Mouse (Mus musculus): ENCODE results near the gene Stt3b. TPM values are rescaled to one million over a fixed set of nuclear protein-coding genes. Genes with fewer than 3 reads are reported as not detected.

Gene Stt3b
- total RNA-seq, 1 experiment from 2014 or later = 91.5 TPM

- ATAC-seq (replicated peaks; ENCODE audit: low read depth, poor library complexity, severe bottlenecking) = no peak
These were observed 9.9 kb upstream of the Stt3b start for GRCm38 (mm10) chr9:115320156-115320555.

- ATAC-seq (replicated peaks; ENCODE audit: low read depth, poor library complexity, severe bottlenecking) = no peak
These were observed 8.6 kb upstream of the Stt3b start for GRCm38 (mm10) chr9:115318621-115319375.

GRCm38 (mm10) chr9:115317049-115317448, 6.8 kb upstream of the Stt3b start:
- no peak; the same call in 1 of the 2 replicates for ATAC-seq (replicated peaks; ENCODE audit: low read depth, poor library complexity, severe bottlenecking)

GRCm38 (mm10) chr9:115314556-115314955, 4.3 kb upstream of the Stt3b start:
- ATAC-seq (replicated peaks; ENCODE audit: low read depth, poor library complexity, severe bottlenecking) = no peak

- no peak for ATAC-seq (replicated peaks; ENCODE audit: low read depth, poor library complexity, severe bottlenecking)
These were observed 3.6 kb upstream of the Stt3b start for GRCm38 (mm10) chr9:115313830-115314229.

GRCm38 (mm10) chr9:115311223-115311520, 951 bp upstream of the Stt3b start:
- ATAC-seq (replicated peaks; ENCODE audit: low read depth, poor library complexity, severe bottlenecking) = no peak

- ATAC-seq (replicated peaks; ENCODE audit: low read depth, poor library complexity, severe bottlenecking) = peak; percentile 66
These were observed 260 bp downstream of the Stt3b start for GRCm38 (mm10) chr9:115309977-115310345.

- no peak for ATAC-seq (replicated peaks; ENCODE audit: low read depth, poor library complexity, severe bottlenecking)
These were observed 745 bp downstream of the Stt3b start for GRCm38 (mm10) chr9:115309381-115309971.

- no peak for ATAC-seq (replicated peaks; ENCODE audit: low read depth, poor library complexity, severe bottlenecking)
These were observed 1.3 kb downstream of the Stt3b start for GRCm38 (mm10) chr9:115308941-115309380.

GRCm38 (mm10) chr9:115308401-115308800, 1.8 kb downstream of the Stt3b start:
- ATAC-seq (replicated peaks; ENCODE audit: low read depth, poor library complexity, severe bottlenecking) = no peak

GRCm38 (mm10) chr9:115306202-115306601, 4.0 kb downstream of the Stt3b start:
- no peak for ATAC-seq (replicated peaks; ENCODE audit: low read depth, poor library complexity, severe bottlenecking)

- ATAC-seq (replicated peaks; ENCODE audit: low read depth, poor library complexity, severe bottlenecking) = no peak
These were observed 6.1 kb downstream of the Stt3b start for GRCm38 (mm10) chr9:115304149-115304548.

GRCm38 (mm10) chr9:115301593-115301992, 8.6 kb downstream of the Stt3b start:
- ATAC-seq (replicated peaks; ENCODE audit: low read depth, poor library complexity, severe bottlenecking) = 0 out of 2 replicates have a peak, but pooled peaks have one; percentile 1

- ATAC-seq (replicated peaks; ENCODE audit: low read depth, poor library complexity, severe bottlenecking) = peak; percentile 61
These were observed 9.1 kb downstream of the Stt3b start for GRCm38 (mm10) chr9:115301002-115301579.

- no peak for ATAC-seq (replicated peaks; ENCODE audit: low read depth, poor library complexity, severe bottlenecking)
These were observed 13.5 kb downstream of the Stt3b start for GRCm38 (mm10) chr9:115296738-115297137.

GRCm38 (mm10) chr9:115293920-115294594, 16.2 kb downstream of the Stt3b start:
- 0 out of 2 replicates have a peak, but pooled peaks have one; percentile 36 for ATAC-seq (replicated peaks; ENCODE audit: low read depth, poor library complexity, severe bottlenecking)

GRCm38 (mm10) chr9:115287774-115288434, 22.3 kb downstream of the Stt3b start:
- ATAC-seq (replicated peaks; ENCODE audit: low read depth, poor library complexity, severe bottlenecking) = no peak

GRCm38 (mm10) chr9:115284385-115284784, 25.8 kb downstream of the Stt3b start:
- no peak for ATAC-seq (replicated peaks; ENCODE audit: low read depth, poor library complexity, severe bottlenecking)

- ATAC-seq (replicated peaks; ENCODE audit: low read depth, poor library complexity, severe bottlenecking) = peak; percentile 53; the same call in 1 of the 2 replicates
These were observed 26.8 kb downstream of the Stt3b start for GRCm38 (mm10) chr9:115283403-115283802.

GRCm38 (mm10) chr9:115278641-115279040, 31.6 kb downstream of the Stt3b start:
- ATAC-seq (replicated peaks; ENCODE audit: low read depth, poor library complexity, severe bottlenecking) = no peak

All from common myeloid progenitor, adult 5-6 weeks (primary cell).